ENCODE assay signal across 26 mouse cellular contexts in genomic region chr1:67366485-67366884, GRCm38 (mm10).
DNase-seq lines count a peak whose midpoint lies in the region; ATAC-seq and TF ChIP-seq lines count a peak whose summit lies in the region.
"Had no signal": no experiment of that assay in that cellular context is flagged by ENCODE, and none has a peak within 500 bp of the region (broad histone marks: within the 10 kb centered on the region; RNA-seq: fewer than 3 reads in every experiment).

No protein-coding gene starts in this region.

- H3K27me3 ChIP-seq in hindbrain, embryonic 12.5 days: no peaks in the 10 kb centered on the region
- no peaks in the 10 kb centered on the region for H3K27me3 ChIP-seq in hindbrain, postnatal 0 days (ENCODE audit: insufficient read depth, low read length)
- no peaks in the 10 kb centered on the region for H3K27me3 ChIP-seq in forebrain, embryonic 15.5 days
- H3K27me3 ChIP-seq in midbrain, embryonic 14.5 days (ENCODE audit: control insufficient read depth, insufficient read depth, low read length): no peaks in the 10 kb centered on the region
- H3K27me3 ChIP-seq: embryonic facial prominence, embryonic 13.5 days; heart, embryonic 12.5 days; stomach, embryonic 15.5 days had no signal

- WGBS in hindbrain, embryonic 12.5 days: 40% methylated on average over 4 of the region's 4 CpGs
- 20% methylated on average over 4 of the region's 4 CpGs for WGBS in hindbrain, postnatal 0 days
- WGBS in forebrain, embryonic 15.5 days: 11% methylated on average over 4 of the region's 4 CpGs
- 6% methylated on average over 4 of the region's 4 CpGs for WGBS in midbrain, embryonic 14.5 days

- peak; percentile 84 for ATAC-seq in hindbrain, embryonic 12.5 days (ENCODE audit: low FRiP score)
- no peak for ATAC-seq in hindbrain, postnatal 0 days
- ATAC-seq in forebrain, embryonic 15.5 days (replicated peaks): peak; percentile 91
- ATAC-seq in midbrain, embryonic 14.5 days (ENCODE audit: low FRiP score, low TSS enrichment): peak; percentile 71; the same call in 1 of the 2 replicates
- ATAC-seq: hindbrain, embryonic 16.5 days; intestine, embryonic 16.5 days; liver, postnatal 0 days; lung, postnatal 0 days had no signal

- no peak for DNase-seq in hindbrain, postnatal 0 days (ENCODE audit: low spot score)
- DNase-seq in brain, embryonic 14.5 days (ENCODE audit: low read depth): peak; percentile 86
- DNase-seq in midbrain, embryonic 14.5 days: peak; percentile 62
- DNase-seq in lung, postnatal 14 days: no peak
- DNase-seq in right cerebral cortex, postnatal 14 days: no peak
- no peak for DNase-seq in heart, postnatal 14 days
- DNase-seq: adrenal gland, postnatal 25 days; cerebellum, adult 11 months; cerebellum, postnatal 14 days; embryo, embryonic 11 days; gastrocnemius, postnatal 10 days; heart, adult 18-20 months; heart, postnatal 10 days; kidney, adult 9 months; kidney, postnatal 14 days; liver, postnatal 0 days; right cerebral cortex, adult 18-20 months had no signal

- TF ChIP-seq CTCF in hindbrain, postnatal 0 days (IDR thresholded peaks at IDR 0.05; ENCODE audit: low read depth): no peak
- TF ChIP-seq CTCF in brain, embryonic 14.5 days (IDR thresholded peaks at IDR 0.05; ENCODE audit: borderline replicate concordance, extremely low read depth, insufficient read depth, insufficient read length): no peak

- H3K27ac ChIP-seq in hindbrain, embryonic 12.5 days: no peak overlapping the region
- H3K27ac ChIP-seq in hindbrain, postnatal 0 days: no peak overlapping the region
- peak overlapping the region; percentile 35 for H3K27ac ChIP-seq in forebrain, embryonic 15.5 days (replicated peaks)
- H3K27ac ChIP-seq in midbrain, embryonic 14.5 days (replicated peaks; ENCODE audit: low read depth, low read length): no peak overlapping the region
- H3K27ac ChIP-seq: embryonic facial prominence, embryonic 13.5 days; layer of hippocampus, adult 2 months; stomach, embryonic 15.5 days had no signal

- intact Hi-C loops in heart, postnatal 14 days (cut with DNase I): no loop called here

- no peak for TF ChIP-seq POLR2A in brain, embryonic 14.5 days (IDR thresholded peaks at IDR 0.05; ENCODE audit: borderline replicate concordance, extremely low read depth, insufficient read depth, insufficient read length, poor library complexity, severe bottlenecking)

- H3K4me2 ChIP-seq in hindbrain, embryonic 12.5 days (replicated peaks): no peak overlapping the region
- no peak overlapping the region for H3K4me2 ChIP-seq in hindbrain, postnatal 0 days (ENCODE audit: low read depth, low read length)
- no peak overlapping the region for H3K4me2 ChIP-seq in forebrain, embryonic 15.5 days (replicated peaks)
- H3K4me2 ChIP-seq in midbrain, embryonic 14.5 days (ENCODE audit: low read length): no peak overlapping the region
- H3K4me2 ChIP-seq: embryonic facial prominence, embryonic 13.5 days; heart, embryonic 12.5 days; stomach, embryonic 15.5 days had no signal

- no peaks in the 10 kb centered on the region for H3K9me3 ChIP-seq in hindbrain, embryonic 12.5 days (replicated peaks)
- H3K9me3 ChIP-seq in hindbrain, postnatal 0 days (ENCODE audit: low read length): no peaks in the 10 kb centered on the region
- H3K9me3 ChIP-seq in forebrain, embryonic 15.5 days: no peaks in the 10 kb centered on the region
- H3K9me3 ChIP-seq in midbrain, embryonic 14.5 days (ENCODE audit: control insufficient read depth, low read length): no peaks in the 10 kb centered on the region
- H3K9me3 ChIP-seq: embryonic facial prominence, embryonic 13.5 days; heart, embryonic 12.5 days; stomach, embryonic 15.5 days had no signal

- H3K9ac ChIP-seq in hindbrain, embryonic 12.5 days: no peak overlapping the region
- H3K9ac ChIP-seq in hindbrain, postnatal 0 days (replicated peaks; ENCODE audit: low read length): no peak overlapping the region
- H3K9ac ChIP-seq in forebrain, embryonic 15.5 days (replicated peaks): no peak overlapping the region
- no peak overlapping the region for H3K9ac ChIP-seq in midbrain, embryonic 14.5 days (replicated peaks; ENCODE audit: low read length)
- H3K9ac ChIP-seq: embryonic facial prominence, embryonic 13.5 days; heart, embryonic 12.5 days; liver, postnatal 0 days; stomach, embryonic 15.5 days had no signal

- no peak overlapping the region for H3K4me3 ChIP-seq in hindbrain, embryonic 12.5 days
- no peak overlapping the region for H3K4me3 ChIP-seq in hindbrain, postnatal 0 days (ENCODE audit: low read length)
- no peak overlapping the region for H3K4me3 ChIP-seq in forebrain, embryonic 15.5 days
- no peak overlapping the region for H3K4me3 ChIP-seq in midbrain, embryonic 14.5 days (replicated peaks; ENCODE audit: low read depth, low read length)
- H3K4me3 ChIP-seq: embryonic facial prominence, embryonic 13.5 days; heart, embryonic 12.5 days; layer of hippocampus, adult 2 months; stomach, embryonic 15.5 days had no signal

- no peaks in the 10 kb centered on the region for H3K36me3 ChIP-seq in hindbrain, embryonic 12.5 days
- H3K36me3 ChIP-seq in hindbrain, postnatal 0 days (ENCODE audit: insufficient read depth, low read length): no peaks in the 10 kb centered on the region
- no peaks in the 10 kb centered on the region for H3K36me3 ChIP-seq in forebrain, embryonic 15.5 days
- no peaks in the 10 kb centered on the region for H3K36me3 ChIP-seq in midbrain, embryonic 14.5 days (ENCODE audit: control insufficient read depth, insufficient read depth, low read length)
- H3K36me3 ChIP-seq: embryonic facial prominence, embryonic 13.5 days; heart, embryonic 12.5 days; stomach, embryonic 15.5 days had no signal

- no peaks in the 10 kb centered on the region for H3K4me1 ChIP-seq in hindbrain, embryonic 12.5 days
- no peaks in the 10 kb centered on the region for H3K4me1 ChIP-seq in hindbrain, postnatal 0 days (ENCODE audit: insufficient read depth, low read length)
- H3K4me1 ChIP-seq in forebrain, embryonic 15.5 days: peaks cover 14% of the 10 kb centered on the region
- H3K4me1 ChIP-seq in midbrain, embryonic 14.5 days (ENCODE audit: control insufficient read depth, insufficient read depth, low read length): peaks cover 12% of the 10 kb centered on the region
- H3K4me1 ChIP-seq: embryonic facial prominence, embryonic 13.5 days; heart, embryonic 12.5 days; stomach, embryonic 15.5 days had no signal

Comparison
In these comparisons a context has a peak if more than half of its experiments do, and no peak if none do; other contexts are left out.
1. DNase-seq: peak in brain, embryonic 14.5 days (single experiment) and midbrain, embryonic 14.5 days (single experiment); none in hindbrain, postnatal 0 days (single experiment), lung, postnatal 14 days (single experiment), right cerebral cortex, postnatal 14 days (single experiment) and heart, postnatal 14 days (0 of 2).